Mouse (Mus musculus) small intestine, adult 2 months (tissue): ENCODE results near the gene Nt5c3.

Experiments
- CTCF ChIP-seq: fragments of 200-500 bp; IDR thresholded peaks from 2 replicates; pipeline ENCODE4 v1.5.1; 2012; ENCODE audit warnings: low read depth, mild to moderate bottlenecking, control low read depth, inconsistent platforms, low read length, moderate library complexity, mixed read lengths; ENCODE audit not compliant: insufficient replicate concordance, insufficient read length; ENCODE audit errors: extremely low read depth
- POLR2A ChIP-seq: fragments of 200-500 bp; IDR thresholded peaks from 2 replicates; pipeline ENCODE4 v1.6.1; 2012; ENCODE audit warnings: low read depth, mild to moderate bottlenecking, control low read depth, inconsistent platforms, low read length, moderate library complexity

- no peak for TF ChIP-seq POLR2A
- no peak for TF ChIP-seq CTCF
These were observed 74.8 kb downstream of the Nt5c3 start for GRCm38 (mm10) chr6:56848974-56849373.
